Mouse (Mus musculus) heart, adult 2 months (tissue): ENCODE measurements around the gene Serpinb9.

Source experiments
- CTCF ChIP-seq: fragments of 200-600 bp; IDR thresholded peaks from 2 replicates; pipeline ENCODE4 v1.8.1; 2022; ENCODE audit warnings: antibody characterized with exemption, mild to moderate bottlenecking, moderate library complexity
- POLR2A ChIP-seq: fragments of 200-500 bp; IDR thresholded peaks from 2 replicates; pipeline ENCODE4 v1.6.1; 2011; ENCODE audit warnings: mild to moderate bottlenecking, low read depth, low read length, control low read depth; ENCODE audit not compliant: insufficient read depth

DNA sequence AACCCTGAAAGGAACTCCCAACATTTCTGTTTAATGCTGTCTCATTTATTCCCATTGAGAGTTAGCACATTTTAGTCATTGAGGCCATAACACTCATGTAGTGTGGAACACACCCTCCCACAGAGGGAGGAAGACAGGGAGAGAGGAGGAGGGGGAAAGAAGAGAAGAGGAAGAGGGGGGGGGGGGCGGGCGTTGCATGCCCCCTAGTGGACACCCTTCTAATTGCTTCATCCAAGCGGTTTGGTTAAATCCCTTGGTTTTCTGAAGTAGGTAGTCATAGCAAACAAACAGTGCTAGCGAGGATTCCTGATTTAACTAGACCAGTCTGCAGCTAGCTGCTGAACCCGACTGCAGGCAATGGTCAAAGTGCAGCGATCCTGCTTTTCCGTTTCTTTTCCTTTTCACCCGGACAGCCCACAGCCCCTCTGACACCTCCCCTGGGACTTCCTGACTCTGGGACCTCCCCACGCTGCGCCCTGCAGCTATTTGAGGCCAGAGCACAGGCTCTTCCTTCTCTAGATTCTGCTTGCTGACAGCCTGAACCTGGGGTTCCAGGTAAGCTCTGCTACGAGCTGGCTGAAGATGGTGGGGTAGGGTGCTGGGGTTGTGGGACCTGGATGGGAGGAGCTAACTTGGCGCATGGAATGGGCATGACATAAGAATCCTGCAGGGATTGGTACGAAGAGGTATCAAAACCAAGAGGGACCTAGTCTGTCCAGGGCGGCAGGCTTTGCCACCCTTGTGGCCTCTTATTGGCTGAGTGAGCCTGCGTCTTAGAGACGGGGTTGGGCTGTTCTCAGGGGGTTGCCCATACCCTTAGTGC lies 37.9 kb upstream of the Serpinb9 start, which contains the start of gene Serpinb6b:
- TF ChIP-seq POLR2A, result peak; percentile 59
- peak; percentile 97 for TF ChIP-seq CTCF
